Mouse (Mus musculus) adrenal gland, postnatal 4 days (tissue): ENCODE measurements around the gene Pvr. TPM values are rescaled to one million over a fixed set of nuclear protein-coding genes. Genes with fewer than 3 reads are reported as not detected.
"Not testable (repeated sequence)": the region's sequence is repeated elsewhere in the genome, so short reads cannot be mapped to it uniquely, and the experiment has no call there.

Experiments used
- DNase-seq, 2 experiments: peaks; one replicate each; pipeline ENCODE4 v3.0.0; 2021 to 2022; ENCODE audit warnings: low spot score in 2 of 2, mixed read lengths in 2 of 2
- total RNA-seq, 2 experiments: library from RNA; stranded (reverse); gene quantifications; 2 replicates each; pipeline ENCODE4 v1.2.3; 2021

Pvr gene
- total RNA-seq, 2 experiments from 2014 or later = 21.6 to 22.0 TPM

- DNase-seq = no peak
These were observed 14.3 kb upstream of the Pvr start for GRCm38 (mm10) chr7:19935171-19935751.

- DNase-seq = no peak
These were observed 12.2 kb upstream of the Pvr start for GRCm38 (mm10) chr7:19932877-19933809.

- no peak for DNase-seq
These were observed 11.3 kb upstream of the Pvr start for GRCm38 (mm10) chr7:19932133-19932876.

GRCm38 (mm10) chr7:19930481-19930880 lies 9.5 kb upstream of the Pvr start:
- DNase-seq = not testable (repeated sequence)

- DNase-seq = no peak
These were observed 7.5 kb upstream of the Pvr start for GRCm38 (mm10) chr7:19928486-19928885.

- DNase-seq = no peak
These were observed 6.0 kb upstream of the Pvr start for GRCm38 (mm10) chr7:19926849-19927480.

- no peak for DNase-seq
These were observed 4.4 kb upstream of the Pvr start for GRCm38 (mm10) chr7:19925376-19925775.

- DNase-seq = no peak
These were observed 2.8 kb upstream of the Pvr start for GRCm38 (mm10) chr7:19923797-19924196.

- DNase-seq = no peak
These were observed 2.4 kb upstream of the Pvr start for GRCm38 (mm10) chr7:19923354-19923753.

- no peak for DNase-seq
These were observed 824 bp downstream of the Pvr start for GRCm38 (mm10) chr7:19920166-19920505.

- DNase-seq = no peak
These were observed 6.4 kb downstream of the Pvr start for GRCm38 (mm10) chr7:19914558-19914957.

- DNase-seq = no peak
These were observed 9.1 kb downstream of the Pvr start for GRCm38 (mm10) chr7:19911695-19912524.

GRCm38 (mm10) chr7:19911292-19911658 lies 9.7 kb downstream of the Pvr start:
- DNase-seq = no peak

GRCm38 (mm10) chr7:19910421-19911291 lies 10.3 kb downstream of the Pvr start:
- DNase-seq = peak; percentile 37 to 62

- DNase-seq = peak in 1 of 2 experiments; percentile 53
These were observed 31.1 kb downstream of the Pvr start for GRCm38 (mm10) chr7:19889881-19890280.

- DNase-seq = no peak
These were observed 33.1 kb downstream of the Pvr start, which contains the start of gene Ceacam19 for GRCm38 (mm10) chr7:19887849-19888248. Ceacam19 (minus strand) TSS chr7:19887965.

GRCm38 (mm10) chr7:19880754-19881153 lies 40.2 kb downstream of the Pvr start:
- no peak for DNase-seq

GRCm38 (mm10) chr7:19876781-19877425 lies 44.1 kb downstream of the Pvr start:
- no peak for DNase-seq
